Mouse (Mus musculus): Measurements from ENCODE around the gene Wbp1l.

DNA sequence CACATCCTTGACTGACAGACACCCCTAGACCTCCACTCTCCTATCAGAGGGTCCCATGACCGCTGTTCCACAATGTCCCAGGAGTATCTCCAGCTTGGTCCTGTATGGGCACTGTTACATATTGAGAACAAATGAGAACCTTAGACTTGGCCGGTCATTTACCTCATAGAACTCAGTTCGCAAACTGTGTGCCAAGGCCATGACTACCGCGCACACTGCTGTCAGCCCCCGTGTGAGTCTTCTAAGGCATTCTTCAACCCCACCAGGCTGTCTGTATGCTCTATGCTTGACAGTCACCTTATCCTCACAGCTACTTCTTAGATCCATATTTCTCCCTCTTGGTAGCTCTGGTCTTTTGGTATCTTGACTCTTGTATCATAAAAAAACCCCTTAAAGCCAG lies 20.6 kb downstream of the Wbp1l start:
- no peak for TF ChIP-seq CTCF (IDR thresholded peaks at IDR 0.05; ENCODE audit: extremely low read depth, insufficient read depth, insufficient read length, insufficient replicate concordance)
- no peak for TF ChIP-seq POLR2A (IDR thresholded peaks at IDR 0.05; ENCODE audit: low read depth, low read length)

All from spleen, adult 2 months (tissue).